Mouse (Mus musculus) limb, embryonic 15.5 days (tissue): Measurements from ENCODE around the gene Acot11. TPM values are rescaled to one million over a fixed set of nuclear protein-coding genes. Genes with fewer than 3 reads are reported as not detected.
"Not testable (repeated sequence)": the region's sequence is repeated elsewhere in the genome, so short reads cannot be mapped to it uniquely, and the experiment has no call there.

Experiments used
- ATAC-seq: fragments of 200-750 bp; cut with Nextera tagmentation; 2 replicates; pipeline ENCODE4 v1.8.0; 2017; ENCODE audit warnings: low read depth, moderate TSS enrichment; ENCODE audit not compliant: insufficient number of reproducible peaks, low FRiP score, low TSS enrichment
- H3K27ac ChIP-seq: fragments of 300-500 bp; sonication (generic); 2 replicates; pipeline ENCODE4 v1.5.1; 2015; ENCODE audit warnings: moderate library complexity, mild to moderate bottlenecking, inconsistent platforms
- H3K27me3 ChIP-seq: fragments of 300-500 bp; sonication (generic); 2 replicates; pipeline ENCODE4 v1.6.1; 2015; ENCODE audit warnings: inconsistent platforms
- H3K36me3 ChIP-seq: fragments of 300-500 bp; sonication (generic); 2 replicates; pipeline ENCODE4 v1.6.1; 2015; ENCODE audit warnings: inconsistent platforms
- H3K4me1 ChIP-seq: fragments of 300-500 bp; sonication (generic); 2 replicates; pipeline ENCODE4 v1.6.1; 2015; ENCODE audit warnings: inconsistent platforms
- H3K4me2 ChIP-seq: fragments of 300-500 bp; sonication (generic); 2 replicates; pipeline ENCODE4 v1.6.1; 2015; ENCODE audit warnings: mild to moderate bottlenecking, inconsistent platforms
- H3K4me3 ChIP-seq: fragments of 300-500 bp; sonication (generic); 2 replicates; pipeline ENCODE4 v1.5.1; 2015; ENCODE audit warnings: mild to moderate bottlenecking, inconsistent platforms
- H3K9ac ChIP-seq: fragments of 300-500 bp; sonication (generic); 2 replicates; pipeline ENCODE4 v1.6.1; 2015; ENCODE audit warnings: inconsistent platforms
- H3K9me3 ChIP-seq: fragments of 300-500 bp; sonication (generic); 2 replicates; pipeline ENCODE4 v1.6.1; 2016; ENCODE audit warnings: inconsistent platforms
- WGBS: fragments of 180-500 bp; shearing (Covaris S2); methylation state at CpG from one replicate; pipeline ENCODE4 v1.1.7; 2015; 5-methylcytosine and 5-hydroxymethylcytosine counted together
- polyA plus RNA-seq: library from polyadenylated mRNA; unstranded; fragments of >200 nt; fragmentation: Nextera tagmentation; extraction: Ambion mirVana; gene quantifications from 2 replicates; pipeline ENCODE4 v1.2.1, GENCODE M21; 2015

Gene Acot11
- polyA plus RNA-seq, 1 experiment from 2014 or later, result 4.0 TPM

DNA sequence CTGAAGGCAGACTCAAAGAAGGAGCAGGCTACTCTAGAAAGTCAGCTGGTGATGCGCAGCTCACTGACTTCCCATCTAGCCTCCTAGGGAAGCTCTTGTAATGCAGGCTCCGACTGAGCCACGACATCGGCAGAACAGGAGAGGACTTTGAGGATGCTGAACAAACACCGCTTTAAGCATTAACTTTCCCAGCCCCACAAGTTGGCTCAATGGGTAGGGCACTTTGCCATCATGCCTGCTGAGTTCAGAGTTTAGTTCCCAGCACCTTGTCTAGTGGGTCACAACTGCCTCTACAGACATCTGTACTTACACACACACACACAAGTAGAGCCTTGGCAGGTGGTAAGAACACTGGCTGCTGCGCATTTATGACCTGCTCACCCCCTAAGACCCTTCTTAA lies 53.1 kb downstream of the Acot11 start:
- 0 out of 2 replicates have a peak, but pooled peaks cover 4% of the 10 kb centered on the region for H3K36me3 ChIP-seq
- no peak overlapping the region for H3K9ac ChIP-seq
- no peak overlapping the region for H3K27ac ChIP-seq
- H3K4me1 ChIP-seq, result peaks cover 4% of the 10 kb centered on the region; the same call in 1 of the 2 replicates
- H3K9me3 ChIP-seq, result no peaks in the 10 kb centered on the region
- H3K4me2 ChIP-seq, result no peak overlapping the region
- WGBS, result 88% methylated on average over 6 of the region's 6 CpGs
- no peak for ATAC-seq
- H3K4me3 ChIP-seq, result no peak overlapping the region
- H3K27me3 ChIP-seq, result no peaks in the 10 kb centered on the region

DNA sequence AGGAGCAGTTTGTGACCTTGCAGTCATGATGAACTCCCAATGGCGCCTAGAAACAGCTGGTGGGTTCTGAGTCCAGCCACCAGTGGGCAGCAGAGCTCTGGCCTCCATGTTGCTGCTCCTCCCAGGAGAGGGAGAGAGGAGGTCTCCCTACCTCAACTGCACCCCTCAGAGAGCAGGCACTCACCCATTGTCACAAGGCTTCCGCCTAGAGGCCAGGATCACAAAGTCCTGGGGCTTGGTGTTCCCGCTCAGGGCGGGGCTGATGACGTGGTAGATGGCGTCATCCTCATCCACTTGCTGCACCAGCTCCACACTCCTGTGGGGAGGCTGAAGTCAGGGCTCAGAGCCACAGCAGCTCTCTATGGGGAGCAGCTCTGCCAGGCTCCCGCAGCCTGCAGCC lies 55.1 kb downstream of the Acot11 start:
- H3K36me3 ChIP-seq, result 0 out of 2 replicates have a peak, but pooled peaks cover 4% of the 10 kb centered on the region
- no peaks in the 10 kb centered on the region for H3K9me3 ChIP-seq
- H3K27me3 ChIP-seq, result no peaks in the 10 kb centered on the region
- H3K4me3 ChIP-seq, result peak overlapping the region; percentile 16; the same call in 1 of the 2 replicates
- H3K4me1 ChIP-seq, result peaks cover 4% of the 10 kb centered on the region; the same call in 1 of the 2 replicates
- ATAC-seq, result peak; percentile 46
- WGBS, result 7% methylated on average over 7 of the region's 7 CpGs
- H3K9ac ChIP-seq, result no peak overlapping the region
- peak overlapping the region; percentile 50; the same call in 1 of the 2 replicates for H3K27ac ChIP-seq
- H3K4me2 ChIP-seq, result peak overlapping the region; percentile 32

DNA sequence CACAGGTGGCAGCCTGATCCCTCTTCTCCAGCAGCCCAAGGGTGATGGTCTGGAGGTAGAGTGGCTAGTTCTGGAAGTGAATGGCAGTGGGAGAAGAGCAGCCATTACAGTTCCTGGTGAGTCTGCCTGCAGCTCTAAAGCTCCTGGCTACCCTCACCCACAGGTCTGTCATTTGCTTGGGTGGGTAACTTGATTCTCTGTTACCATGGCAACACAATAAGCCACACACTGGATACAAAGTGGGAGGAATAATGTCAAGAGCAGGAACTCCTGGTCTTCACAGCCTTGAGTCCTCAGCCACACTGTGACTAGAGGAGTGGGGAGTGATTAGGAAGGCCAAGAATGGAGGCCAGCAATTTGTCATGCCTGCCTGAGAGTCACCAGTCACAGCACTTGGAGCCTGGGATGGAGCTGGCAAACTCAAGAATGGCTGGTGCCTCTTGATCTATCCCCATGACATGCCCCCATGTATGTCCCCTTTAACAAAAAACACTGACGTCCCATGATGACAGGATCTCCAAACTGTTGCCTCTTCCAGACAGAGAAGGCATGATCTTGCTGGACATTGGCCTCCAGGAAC lies 57.7 kb downstream of the Acot11 start:
- WGBS, result 65% methylated on average over 1 of the region's 1 CpGs
- no peak overlapping the region for H3K27ac ChIP-seq
- no peak for ATAC-seq
- H3K9ac ChIP-seq, result no peak overlapping the region
- H3K4me2 ChIP-seq, result no peak overlapping the region
- H3K27me3 ChIP-seq, result no peaks in the 10 kb centered on the region
- H3K4me3 ChIP-seq, result no peak overlapping the region
- 0 out of 2 replicates have a peak, but pooled peaks cover 4% of the 10 kb centered on the region for H3K36me3 ChIP-seq
- H3K4me1 ChIP-seq, result peaks cover 4% of the 10 kb centered on the region; the same call in 1 of the 2 replicates
- H3K9me3 ChIP-seq, result no peaks in the 10 kb centered on the region

DNA sequence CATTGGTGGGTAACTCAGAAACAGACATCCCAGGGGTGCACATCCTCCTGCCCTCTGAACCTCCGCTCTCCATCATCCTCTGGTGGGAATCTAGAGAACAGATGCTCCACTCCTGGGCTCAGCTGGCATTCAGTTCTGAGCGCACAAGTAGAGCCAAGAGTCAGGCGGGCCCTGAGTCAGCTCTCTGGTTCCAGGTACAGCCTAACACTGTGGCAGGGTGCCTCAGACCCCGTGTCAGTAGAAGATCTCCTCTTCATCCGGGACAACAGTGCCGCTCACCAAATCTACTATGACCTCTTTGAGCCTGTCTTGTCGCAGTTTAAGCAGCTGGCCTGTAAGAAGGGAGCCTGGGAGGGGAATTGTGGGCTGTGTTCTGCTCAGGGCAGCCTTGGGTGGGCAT lies 58.9 kb downstream of the Acot11 start:
- Histone ChIP-seq H3K4me2 (no peak overlapping the region), H3K4me3 (no peak overlapping the region), H3K9ac (no peak overlapping the region), H3K9me3 (no peaks in the 10 kb centered on the region), H3K27ac (no peak overlapping the region), H3K27me3 (no peaks in the 10 kb centered on the region), H3K36me3 (0 out of 2 replicates have a peak, but pooled peaks cover 4% of the 10 kb centered on the region), H3K4me1 (peaks cover 4% of the 10 kb centered on the region; the same call in 1 of the 2 replicates)
- no peak for ATAC-seq
- 85% methylated on average over 7 of the region's 7 CpGs for WGBS

DNA sequence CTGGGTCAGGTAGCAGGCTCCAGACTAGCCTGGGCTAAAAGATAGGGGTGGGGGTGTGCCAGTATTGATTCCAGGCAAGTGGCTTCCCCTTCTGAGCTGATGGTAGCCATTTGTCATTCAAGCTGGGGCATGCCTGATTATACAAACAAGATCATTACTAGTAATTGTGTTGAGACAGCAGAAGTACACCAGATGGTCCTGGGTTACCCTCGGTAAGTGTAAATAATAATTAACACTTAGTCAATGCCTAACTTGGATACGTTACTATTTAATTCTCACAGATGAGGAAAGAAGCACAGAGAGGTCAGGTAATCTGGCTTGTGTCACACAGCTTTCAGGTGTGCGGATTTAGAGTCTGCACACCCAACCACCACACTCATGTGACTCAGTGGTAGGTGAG lies 66.9 kb downstream of the Acot11 start:
- no peak overlapping the region for H3K27ac ChIP-seq
- ATAC-seq, result no peak
- 68% methylated on average over 3 of the region's 3 CpGs for WGBS
- no peaks in the 10 kb centered on the region for H3K4me1 ChIP-seq
- no peaks in the 10 kb centered on the region for H3K27me3 ChIP-seq
- H3K4me3 ChIP-seq, result no peak overlapping the region
- H3K9ac ChIP-seq, result no peak overlapping the region
- H3K4me2 ChIP-seq, result no peak overlapping the region
- H3K36me3 ChIP-seq, result no peaks in the 10 kb centered on the region
- H3K9me3 ChIP-seq, result no peaks in the 10 kb centered on the region

DNA sequence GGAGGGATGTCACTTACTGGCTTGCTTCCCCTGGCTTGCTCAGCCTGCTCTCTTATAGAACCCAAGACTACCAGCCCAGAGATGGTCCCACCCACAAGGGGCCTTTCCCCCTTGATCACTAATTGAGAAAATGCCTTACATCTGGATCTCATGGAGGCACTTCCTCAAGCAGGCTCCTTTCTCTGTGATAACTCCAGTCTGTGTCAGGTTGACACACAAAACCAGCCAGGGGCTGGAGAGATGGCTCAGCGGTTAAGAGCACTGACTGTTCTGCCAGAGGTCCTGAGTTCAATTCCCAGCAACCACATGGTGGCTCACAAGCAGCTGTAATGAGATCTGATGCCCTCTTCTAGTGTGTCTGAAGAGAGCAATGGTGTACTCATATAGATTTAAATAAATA lies 67.9 kb downstream of the Acot11 start:
- H3K27me3 ChIP-seq, H3K36me3 ChIP-seq, H3K4me3 ChIP-seq, ATAC-seq, H3K4me2 ChIP-seq, H3K9ac ChIP-seq, H3K4me1 ChIP-seq, H3K9me3 ChIP-seq, H3K27ac ChIP-seq: not testable (repeated sequence)
- WGBS, result 23% methylated on average over 1 of the region's 1 CpGs

DNA sequence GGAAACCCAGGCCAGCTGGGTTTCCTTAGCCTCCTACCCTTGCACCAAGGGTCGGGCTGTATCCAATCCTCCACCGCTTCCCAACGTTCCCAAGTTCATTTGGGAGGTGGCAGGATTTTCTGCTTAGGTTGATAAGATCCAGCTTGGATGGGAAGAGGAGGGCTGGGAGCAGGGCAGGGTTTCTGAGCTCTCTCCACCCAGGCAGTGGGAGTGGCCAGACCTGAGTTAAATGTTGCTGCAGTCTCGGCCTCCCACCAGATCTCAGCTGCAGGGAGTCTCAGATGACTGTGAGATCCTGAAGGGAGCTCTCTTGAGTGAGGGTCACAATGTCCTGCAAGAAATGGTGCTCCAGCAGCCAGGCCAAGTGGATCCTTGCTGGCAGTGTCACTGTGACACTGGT lies 71.2 kb downstream of the Acot11 start, which contains the start of gene Fam151a:
Gene Fam151a (plus strand): TSS at position 254 of the 400 bp plus-strand sequence.
- no peaks in the 10 kb centered on the region for H3K9me3 ChIP-seq
- H3K4me2 ChIP-seq, result no peak within 1 kb of the TSS
- no peak within 1 kb of the TSS for H3K27ac ChIP-seq
- 40% methylated on average over 4 of the region's 4 CpGs for WGBS
- H3K36me3 ChIP-seq, result no peaks in the 10 kb centered on the region
- no peak within 1 kb of the TSS for H3K9ac ChIP-seq
- H3K4me3 ChIP-seq, result no peak within 1 kb of the TSS
- no peak for ATAC-seq
- no peaks in the 10 kb centered on the region for H3K27me3 ChIP-seq
- H3K4me1 ChIP-seq, result no peaks in the 10 kb centered on the region

DNA sequence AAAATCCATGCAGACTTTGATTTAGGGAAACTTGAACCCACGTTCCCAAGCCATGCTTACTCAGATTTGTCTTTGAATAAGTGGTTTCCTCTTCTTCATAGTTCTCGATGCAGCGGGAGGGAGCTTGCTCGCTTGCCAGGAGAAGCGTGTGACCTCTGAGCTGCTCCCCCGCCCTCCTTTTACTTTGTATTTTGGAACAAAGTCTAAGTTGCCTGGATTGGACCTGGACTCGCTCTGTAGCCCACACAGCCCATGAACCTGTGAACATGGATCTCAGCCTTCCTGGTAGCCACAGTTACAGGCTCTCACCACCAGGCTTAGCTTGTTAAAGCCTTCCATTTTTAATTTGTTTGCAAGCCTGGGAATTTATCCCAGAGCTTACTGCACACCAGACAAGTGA lies 74.0 kb downstream of the Acot11 start, which contains the start of gene Mroh7:
Gene Mroh7 (minus strand): TSS at position 112 of the 400 bp plus-strand sequence.
- H3K4me3 ChIP-seq, result no peak within 1 kb of the TSS
- 75% methylated on average over 7 of the region's 7 CpGs for WGBS
- no peak within 1 kb of the TSS for H3K4me2 ChIP-seq
- no peak within 1 kb of the TSS for H3K27ac ChIP-seq
- no peaks in the 10 kb centered on the region for H3K4me1 ChIP-seq
- no peak for ATAC-seq
- H3K27me3 ChIP-seq, result no peaks in the 10 kb centered on the region
- no peak within 1 kb of the TSS for H3K9ac ChIP-seq
- H3K9me3 ChIP-seq, result no peaks in the 10 kb centered on the region
- H3K36me3 ChIP-seq, result no peaks in the 10 kb centered on the region

DNA sequence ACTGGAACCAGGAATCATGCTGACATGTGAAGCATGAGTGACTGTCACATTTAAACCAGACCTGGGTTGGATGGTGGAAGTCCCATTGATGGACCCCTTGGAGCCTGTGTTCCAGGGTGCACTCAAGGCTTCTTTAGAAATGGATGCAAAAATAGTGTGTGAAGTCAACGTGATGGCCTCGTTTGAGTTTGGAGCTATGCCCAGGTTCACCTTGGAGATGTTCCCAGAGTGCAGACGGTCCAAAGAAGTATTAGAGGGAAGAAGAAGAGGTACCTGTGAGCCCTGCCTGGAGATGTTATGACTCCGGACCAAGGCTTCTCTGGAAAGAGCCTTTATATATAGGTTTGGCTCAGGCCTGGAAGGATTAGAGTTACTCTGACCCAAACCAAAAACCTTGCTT lies 84.2 kb downstream of the Acot11 start:
- H3K9me3 ChIP-seq, result no peaks in the 10 kb centered on the region
- H3K4me2 ChIP-seq, result no peak overlapping the region
- no peaks in the 10 kb centered on the region for H3K4me1 ChIP-seq
- H3K4me3 ChIP-seq, result no peak overlapping the region
- 59% methylated on average over 4 of the region's 4 CpGs for WGBS
- H3K36me3 ChIP-seq, result no peaks in the 10 kb centered on the region
- no peaks in the 10 kb centered on the region for H3K27me3 ChIP-seq
- ATAC-seq, result no peak
- H3K9ac ChIP-seq, result no peak overlapping the region
- no peak overlapping the region for H3K27ac ChIP-seq

DNA sequence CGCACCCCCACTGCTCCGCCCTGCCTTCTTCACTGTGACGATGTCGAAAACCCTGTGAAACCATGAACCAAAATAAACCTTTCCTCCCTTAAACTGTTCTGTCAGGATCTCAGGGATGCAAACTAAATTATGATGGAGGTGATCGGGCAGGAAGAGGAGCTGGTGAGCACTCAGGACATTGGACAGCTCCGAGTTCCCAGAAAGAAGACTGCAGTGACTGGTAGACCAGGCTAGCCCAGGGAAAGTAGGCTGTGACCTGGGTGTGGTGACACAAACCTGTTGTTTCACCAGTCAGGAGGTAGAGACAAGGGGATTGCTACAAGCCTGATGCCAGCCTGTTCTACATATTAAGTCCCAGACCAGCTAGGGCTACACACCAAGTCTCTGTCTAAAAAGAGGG lies 91.2 kb downstream of the Acot11 start:
- H3K27ac ChIP-seq, result no peak overlapping the region
- WGBS, result 89% methylated on average over 6 of the region's 6 CpGs
- H3K9ac ChIP-seq, result no peak overlapping the region
- no peaks in the 10 kb centered on the region for H3K4me1 ChIP-seq
- H3K4me3 ChIP-seq, result no peak overlapping the region
- H3K9me3 ChIP-seq, result no peaks in the 10 kb centered on the region
- no peaks in the 10 kb centered on the region for H3K27me3 ChIP-seq
- no peak overlapping the region for H3K4me2 ChIP-seq
- no peaks in the 10 kb centered on the region for H3K36me3 ChIP-seq
- no peak for ATAC-seq

DNA sequence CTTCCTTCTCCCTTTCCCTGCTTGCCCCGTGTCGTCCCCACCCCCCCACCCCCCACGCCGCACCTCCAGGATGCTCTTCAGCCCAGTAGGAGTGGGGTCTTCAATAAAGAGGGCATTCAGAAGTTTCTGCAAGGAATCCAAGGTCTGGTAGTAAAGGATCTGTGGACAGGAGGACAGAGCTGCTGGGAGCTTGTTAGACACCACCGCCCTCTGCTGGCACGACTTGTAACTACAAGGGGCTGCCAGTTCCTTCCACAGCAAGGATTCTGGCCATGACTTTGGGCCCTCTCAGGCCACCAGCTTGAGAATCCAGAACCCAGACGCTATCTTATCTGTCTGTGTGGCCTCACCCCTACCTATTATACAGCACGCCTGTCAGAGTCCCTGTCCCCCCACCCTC lies 96.4 kb downstream of the Acot11 start:
- WGBS, result 3% methylated on average over 8 of the region's 8 CpGs
- no peaks in the 10 kb centered on the region for H3K36me3 ChIP-seq
- no peaks in the 10 kb centered on the region for H3K27me3 ChIP-seq
- H3K9ac ChIP-seq, result no peak overlapping the region
- H3K4me2 ChIP-seq, result peak overlapping the region; percentile 26; the same call in 1 of the 2 replicates
- H3K4me3 ChIP-seq, result no peak overlapping the region
- no peak overlapping the region for H3K27ac ChIP-seq
- no peaks in the 10 kb centered on the region for H3K9me3 ChIP-seq
- ATAC-seq, result no peak
- H3K4me1 ChIP-seq, result peaks cover 4% of the 10 kb centered on the region; the same call in 1 of the 2 replicates

DNA sequence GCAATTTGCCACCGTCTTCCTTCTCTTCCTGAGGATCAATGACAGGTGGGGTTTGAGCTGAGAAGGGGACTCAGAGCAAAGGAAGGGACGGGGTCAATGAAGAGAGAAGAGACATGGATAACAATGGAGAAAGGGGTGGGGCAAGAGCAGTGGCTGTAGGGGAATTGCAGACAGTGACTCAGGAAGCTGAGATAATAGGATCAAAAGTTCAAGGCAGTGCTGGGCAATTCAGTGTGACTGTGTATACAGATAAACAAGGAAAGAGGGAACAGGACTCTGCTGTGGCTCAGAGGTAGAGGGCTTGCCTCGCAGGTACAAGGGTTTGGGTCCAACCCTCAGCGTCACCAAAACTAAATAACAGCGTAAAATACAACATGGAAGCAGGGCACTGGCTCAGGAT lies 96.8 kb downstream of the Acot11 start:
- H3K27me3 ChIP-seq, result no peaks in the 10 kb centered on the region
- no peak overlapping the region for H3K4me3 ChIP-seq
- H3K4me1 ChIP-seq, result peaks cover 4% of the 10 kb centered on the region; the same call in 1 of the 2 replicates
- H3K36me3 ChIP-seq, result no peaks in the 10 kb centered on the region
- peak overlapping the region; percentile 26; the same call in 1 of the 2 replicates for H3K4me2 ChIP-seq
- ATAC-seq, result no peak
- H3K9me3 ChIP-seq, result no peaks in the 10 kb centered on the region
- WGBS, result 43% methylated on average over 5 of the region's 5 CpGs
- H3K27ac ChIP-seq, result no peak overlapping the region
- H3K9ac ChIP-seq, result no peak overlapping the region
